Mouse (Mus musculus): Measurements from ENCODE around the gene Spi1. TPM values are rescaled to one million over a fixed set of nuclear protein-coding genes. Genes with fewer than 3 reads are reported as not detected.
"Not testable (repeated sequence)": the region's sequence is repeated elsewhere in the genome, so short reads cannot be mapped to it uniquely, and the experiment has no call there.

Spi1 gene
- polyA plus RNA-seq, 1 experiment from 2014 or later, result 3.6 TPM

DNA sequence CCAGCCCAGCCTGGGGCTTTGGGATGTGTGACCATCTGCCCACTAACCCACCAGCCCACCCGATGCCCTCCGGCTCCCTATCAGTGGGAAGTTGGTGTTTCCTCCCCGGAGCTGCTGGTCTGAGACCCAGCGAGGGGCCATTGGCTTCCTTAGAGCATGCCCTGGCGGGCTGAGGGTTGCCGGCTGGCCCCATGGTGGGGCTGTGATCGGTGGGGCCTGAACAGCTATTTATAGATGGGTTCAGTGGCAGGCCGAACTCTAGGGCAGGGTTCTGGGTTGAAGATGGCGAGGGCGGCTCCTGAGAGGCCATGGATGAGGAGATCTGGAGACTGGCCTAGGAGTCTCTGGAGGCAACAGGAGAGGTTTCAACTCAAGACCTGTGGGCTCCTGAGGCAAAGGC is 14.8 kb downstream of the Spi1 start:
- WGBS, result 47% methylated on average over 10 of the region's 10 CpGs
- H3K9ac ChIP-seq (ENCODE audit: low read length), result peak overlapping the region; percentile 5; the same call in 1 of the 2 replicates
- H3K36me3 ChIP-seq (ENCODE audit: control insufficient read depth, insufficient read depth), result no peaks in the 10 kb centered on the region
- no peak overlapping the region for H3K4me2 ChIP-seq (ENCODE audit: low read depth, low read length)
- no peak overlapping the region for H3K27ac ChIP-seq (ENCODE audit: low read length)
- no peaks in the 10 kb centered on the region for H3K27me3 ChIP-seq (ENCODE audit: control insufficient read depth, insufficient read depth, low read length)
- peak overlapping the region; percentile 2; the same call in 1 of the 2 replicates for H3K4me3 ChIP-seq (ENCODE audit: low read length)
- H3K9me3 ChIP-seq (replicated peaks; ENCODE audit: control insufficient read depth, low read length), result no peaks in the 10 kb centered on the region
- no peak for ATAC-seq (replicated peaks; ENCODE audit: extremely low read depth, insufficient read depth, low FRiP score)
- 0 out of 2 replicates have a peak, but pooled peaks cover 6% of the 10 kb centered on the region for H3K4me1 ChIP-seq (ENCODE audit: control insufficient read depth, insufficient read depth, low read length)

DNA sequence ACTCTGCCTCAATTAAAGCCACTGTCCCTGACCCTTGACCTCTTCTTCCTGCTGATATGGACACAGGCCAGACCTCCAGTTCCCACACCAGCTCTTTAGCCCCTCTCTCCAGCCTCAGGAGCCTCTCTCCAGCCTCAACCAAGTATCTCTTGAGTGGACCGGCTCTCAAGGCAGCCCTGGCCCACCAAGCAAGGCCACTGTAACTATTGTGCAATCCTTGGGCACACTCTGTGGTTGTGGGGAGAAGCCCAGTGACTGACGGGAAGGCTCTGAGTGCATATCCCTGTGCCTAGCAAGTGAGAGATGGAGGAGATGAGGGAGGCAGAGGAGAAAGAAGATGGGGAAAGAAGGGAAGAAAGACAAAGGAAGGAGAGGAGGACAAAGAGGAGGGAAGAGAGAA is 16.0 kb downstream of the Spi1 start:
- Histone ChIP-seq H3K36me3 (ENCODE audit: control insufficient read depth, insufficient read depth) (no peaks in the 10 kb centered on the region), H3K4me2 (ENCODE audit: low read depth, low read length) (no peak overlapping the region), H3K9me3 (replicated peaks; ENCODE audit: control insufficient read depth, low read length) (no peaks in the 10 kb centered on the region), H3K4me1 (ENCODE audit: control insufficient read depth, insufficient read depth, low read length) (0 out of 2 replicates have a peak, but pooled peaks cover 6% of the 10 kb centered on the region), H3K27ac (ENCODE audit: low read length) (no peak overlapping the region), H3K27me3 (ENCODE audit: control insufficient read depth, insufficient read depth, low read length) (no peaks in the 10 kb centered on the region), H3K4me3 (ENCODE audit: low read length) (no peak overlapping the region), H3K9ac (ENCODE audit: low read length) (no peak overlapping the region)
- ATAC-seq (replicated peaks; ENCODE audit: extremely low read depth, insufficient read depth, low FRiP score), result no peak
- WGBS, result 79% methylated on average over 2 of the region's 2 CpGs

DNA sequence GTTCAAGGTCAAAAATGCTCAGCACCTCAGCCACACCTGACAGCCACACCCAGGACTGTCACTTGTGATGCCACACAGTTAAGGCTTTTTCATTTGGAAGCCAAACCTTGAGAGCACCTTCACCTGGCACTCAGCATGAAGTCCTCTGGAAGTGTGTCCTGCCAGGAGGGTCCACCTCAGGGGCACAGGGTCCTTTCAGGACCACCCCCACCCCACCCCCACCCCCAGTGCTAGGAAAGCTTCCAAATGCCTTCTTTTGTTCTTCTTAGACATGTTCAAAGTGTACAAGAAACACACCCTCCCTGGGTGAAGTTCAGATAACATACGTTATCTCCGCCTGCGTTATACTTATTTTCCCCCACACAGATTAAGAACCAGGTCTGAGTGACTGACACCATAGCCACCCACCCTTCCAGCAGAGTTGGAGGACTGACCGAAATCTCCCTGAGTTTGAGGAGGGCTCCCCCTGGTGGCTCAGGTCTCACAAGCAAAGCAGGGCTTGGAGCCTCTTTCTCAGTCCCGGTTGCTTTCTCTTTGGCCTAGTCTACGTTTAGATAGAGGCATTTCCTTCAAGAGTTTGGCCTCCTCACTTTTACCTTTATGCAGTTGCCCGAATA is 19.0 kb downstream of the Spi1 start:
- no peak overlapping the region for H3K4me2 ChIP-seq (ENCODE audit: low read depth, low read length)
- no peaks in the 10 kb centered on the region for H3K36me3 ChIP-seq (ENCODE audit: control insufficient read depth, insufficient read depth)
- H3K27ac ChIP-seq (ENCODE audit: low read length), result no peak overlapping the region
- 0 out of 2 replicates have a peak, but pooled peaks cover 6% of the 10 kb centered on the region for H3K4me1 ChIP-seq (ENCODE audit: control insufficient read depth, insufficient read depth, low read length)
- ATAC-seq (replicated peaks; ENCODE audit: extremely low read depth, insufficient read depth, low FRiP score), result peak; percentile 80
- 4% methylated on average over 7 of the region's 7 CpGs for WGBS
- H3K4me3 ChIP-seq (ENCODE audit: low read length), result no peak overlapping the region
- H3K27me3 ChIP-seq (ENCODE audit: control insufficient read depth, insufficient read depth, low read length), result no peaks in the 10 kb centered on the region
- H3K9me3 ChIP-seq (replicated peaks; ENCODE audit: control insufficient read depth, low read length), result no peaks in the 10 kb centered on the region
- peak overlapping the region; percentile 30; the same call in 1 of the 2 replicates for H3K9ac ChIP-seq (ENCODE audit: low read length)

GRCm38 (mm10) chr2:91108156-91108555 is 26.0 kb downstream of the Spi1 start:
- Histone ChIP-seq H3K9ac (ENCODE audit: low read length) (no peak overlapping the region), H3K27me3 (ENCODE audit: control insufficient read depth, insufficient read depth, low read length) (no peaks in the 10 kb centered on the region), H3K36me3 (ENCODE audit: control insufficient read depth, insufficient read depth) (no peaks in the 10 kb centered on the region), H3K9me3 (replicated peaks; ENCODE audit: control insufficient read depth, low read length) (no peaks in the 10 kb centered on the region), H3K4me2 (ENCODE audit: low read depth, low read length) (no peak overlapping the region), H3K4me1 (ENCODE audit: control insufficient read depth, insufficient read depth, low read length) (peaks cover 9% of the 10 kb centered on the region; the same call in 1 of the 2 replicates), H3K27ac (ENCODE audit: low read length) (no peak overlapping the region), H3K4me3 (ENCODE audit: low read length) (no peak overlapping the region)
- no peak for ATAC-seq (replicated peaks; ENCODE audit: extremely low read depth, insufficient read depth, low FRiP score)
- 64% methylated on average over 3 of the region's 3 CpGs for WGBS

DNA sequence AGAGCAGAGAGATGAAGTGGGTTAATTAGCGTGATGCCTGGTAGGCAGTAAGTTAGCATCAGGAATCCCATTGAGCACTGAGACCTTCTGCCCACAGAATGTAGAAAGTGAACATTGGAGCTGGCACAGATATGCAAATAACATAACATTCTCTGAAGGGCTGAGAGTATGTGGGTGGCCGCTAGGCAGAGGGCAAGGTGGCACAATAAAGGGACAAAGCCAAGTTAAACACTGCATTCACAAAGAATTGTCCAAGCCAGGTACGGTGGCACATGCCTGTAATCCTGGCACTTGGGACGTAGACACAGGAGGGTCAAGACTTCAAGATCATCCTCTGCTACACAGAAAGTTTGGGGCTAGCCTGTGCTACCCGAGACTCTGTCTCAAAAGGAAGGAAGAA is 27.1 kb downstream of the Spi1 start:
- ATAC-seq (replicated peaks; ENCODE audit: extremely low read depth, insufficient read depth, low FRiP score), result no peak
- 87% methylated on average over 5 of the region's 5 CpGs for WGBS
- Histone ChIP-seq H3K9ac (ENCODE audit: low read length) (no peak overlapping the region), H3K4me1 (ENCODE audit: control insufficient read depth, insufficient read depth, low read length) (peaks cover 11% of the 10 kb centered on the region; the same call in 1 of the 2 replicates), H3K4me3 (ENCODE audit: low read length) (no peak overlapping the region), H3K27ac (ENCODE audit: low read length) (no peak overlapping the region), H3K4me2 (ENCODE audit: low read depth, low read length) (no peak overlapping the region), H3K9me3 (replicated peaks; ENCODE audit: control insufficient read depth, low read length) (no peaks in the 10 kb centered on the region), H3K27me3 (ENCODE audit: control insufficient read depth, insufficient read depth, low read length) (no peaks in the 10 kb centered on the region), H3K36me3 (ENCODE audit: control insufficient read depth, insufficient read depth) (no peaks in the 10 kb centered on the region)

DNA sequence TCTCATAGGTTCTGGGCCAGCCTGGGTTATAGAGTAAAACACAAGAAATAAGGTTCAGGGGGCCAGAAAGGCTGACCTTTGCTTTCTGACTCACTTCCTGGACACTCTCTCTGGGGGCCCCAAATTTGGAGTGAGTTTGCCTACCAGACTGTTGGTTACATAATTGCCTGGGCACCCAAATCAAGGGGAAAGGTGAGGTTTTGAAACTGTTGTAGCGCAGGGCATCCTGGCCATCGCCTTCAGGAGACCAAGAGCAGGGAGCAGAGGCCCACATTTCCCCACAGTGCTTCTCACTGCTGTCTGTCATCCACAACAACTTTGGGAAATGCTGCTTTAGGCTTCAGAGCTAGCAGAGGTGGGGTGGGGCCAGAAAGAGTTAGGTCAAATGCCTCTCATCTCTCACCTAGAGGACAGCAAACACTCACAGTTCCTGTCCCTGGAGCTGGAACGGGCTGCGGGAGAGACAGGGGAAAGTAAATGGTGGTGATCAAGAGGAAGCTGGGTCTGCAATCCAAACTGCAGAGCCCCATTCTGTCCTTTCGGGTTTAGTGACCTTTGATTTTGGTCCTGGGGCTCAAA is 27.7 kb downstream of the Spi1 start:
- no peak for ATAC-seq (replicated peaks; ENCODE audit: extremely low read depth, insufficient read depth, low FRiP score)
- peaks cover 11% of the 10 kb centered on the region; the same call in 1 of the 2 replicates for H3K4me1 ChIP-seq (ENCODE audit: control insufficient read depth, insufficient read depth, low read length)
- 78% methylated on average over 5 of the region's 5 CpGs for WGBS
- no peaks in the 10 kb centered on the region for H3K36me3 ChIP-seq (ENCODE audit: control insufficient read depth, insufficient read depth)
- no peak overlapping the region for H3K4me3 ChIP-seq (ENCODE audit: low read length)
- no peaks in the 10 kb centered on the region for H3K27me3 ChIP-seq (ENCODE audit: control insufficient read depth, insufficient read depth, low read length)
- no peak overlapping the region for H3K9ac ChIP-seq (ENCODE audit: low read length)
- no peak overlapping the region for H3K27ac ChIP-seq (ENCODE audit: low read length)
- no peaks in the 10 kb centered on the region for H3K9me3 ChIP-seq (replicated peaks; ENCODE audit: control insufficient read depth, low read length)
- no peak overlapping the region for H3K4me2 ChIP-seq (ENCODE audit: low read depth, low read length)

DNA sequence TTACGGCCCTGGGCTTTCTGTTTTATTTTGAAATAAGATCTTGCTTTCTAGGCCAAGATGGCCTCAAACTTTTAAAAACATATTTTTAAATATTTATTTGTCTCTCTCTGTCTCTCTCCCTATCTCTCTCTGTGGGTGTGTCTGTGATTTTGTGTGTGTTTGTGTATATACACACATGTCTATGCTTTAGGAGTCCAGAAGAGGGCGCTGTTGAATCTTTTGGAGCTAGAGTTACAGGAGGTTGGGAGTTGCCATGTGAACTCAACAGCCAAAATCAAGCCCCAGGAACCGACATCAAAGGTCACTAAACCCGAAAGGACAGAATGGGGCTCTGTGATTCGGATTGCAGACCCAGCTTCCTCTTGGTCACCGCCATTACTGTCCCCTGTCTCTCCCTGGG is 28.2 kb downstream of the Spi1 start:
- H3K9me3 ChIP-seq (replicated peaks; ENCODE audit: control insufficient read depth, low read length), result no peaks in the 10 kb centered on the region
- H3K36me3 ChIP-seq (ENCODE audit: control insufficient read depth, insufficient read depth), result no peaks in the 10 kb centered on the region
- 80% methylated on average over 6 of the region's 6 CpGs for WGBS
- no peaks in the 10 kb centered on the region for H3K27me3 ChIP-seq (ENCODE audit: control insufficient read depth, insufficient read depth, low read length)
- no peak overlapping the region for H3K9ac ChIP-seq (ENCODE audit: low read length)
- no peak overlapping the region for H3K27ac ChIP-seq (ENCODE audit: low read length)
- no peak for ATAC-seq (replicated peaks; ENCODE audit: extremely low read depth, insufficient read depth, low FRiP score)
- peaks cover 13% of the 10 kb centered on the region for H3K4me1 ChIP-seq (ENCODE audit: control insufficient read depth, insufficient read depth, low read length)
- no peak overlapping the region for H3K4me3 ChIP-seq (ENCODE audit: low read length)
- no peak overlapping the region for H3K4me2 ChIP-seq (ENCODE audit: low read depth, low read length)

DNA sequence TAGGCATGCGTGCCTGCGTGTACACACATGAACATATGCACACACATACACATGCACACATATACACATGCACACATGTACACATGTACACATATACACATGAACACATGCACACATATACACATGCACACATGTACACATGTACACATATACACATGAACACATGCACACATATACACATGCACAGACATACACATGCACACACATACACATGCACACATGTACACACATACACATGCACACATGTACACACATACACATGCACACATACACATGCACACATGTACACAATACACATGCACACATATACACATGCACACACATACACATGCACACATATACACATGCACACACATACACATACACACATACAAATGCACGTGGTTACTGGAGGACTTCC is 29.6 kb downstream of the Spi1 start:
- H3K4me2 ChIP-seq (ENCODE audit: low read depth, low read length); H3K36me3 ChIP-seq (ENCODE audit: control insufficient read depth, insufficient read depth); H3K4me3 ChIP-seq (ENCODE audit: low read length); ATAC-seq (replicated peaks; ENCODE audit: extremely low read depth, insufficient read depth, low FRiP score); H3K9ac ChIP-seq (ENCODE audit: low read length); H3K9me3 ChIP-seq (replicated peaks; ENCODE audit: control insufficient read depth, low read length); H3K27ac ChIP-seq (ENCODE audit: low read length); H3K27me3 ChIP-seq (ENCODE audit: control insufficient read depth, insufficient read depth, low read length): not testable (repeated sequence)
- peaks cover 22% of the 10 kb centered on the region for H3K4me1 ChIP-seq (ENCODE audit: control insufficient read depth, insufficient read depth, low read length)
- WGBS, result 90% methylated on average over 3 of the region's 3 CpGs

DNA sequence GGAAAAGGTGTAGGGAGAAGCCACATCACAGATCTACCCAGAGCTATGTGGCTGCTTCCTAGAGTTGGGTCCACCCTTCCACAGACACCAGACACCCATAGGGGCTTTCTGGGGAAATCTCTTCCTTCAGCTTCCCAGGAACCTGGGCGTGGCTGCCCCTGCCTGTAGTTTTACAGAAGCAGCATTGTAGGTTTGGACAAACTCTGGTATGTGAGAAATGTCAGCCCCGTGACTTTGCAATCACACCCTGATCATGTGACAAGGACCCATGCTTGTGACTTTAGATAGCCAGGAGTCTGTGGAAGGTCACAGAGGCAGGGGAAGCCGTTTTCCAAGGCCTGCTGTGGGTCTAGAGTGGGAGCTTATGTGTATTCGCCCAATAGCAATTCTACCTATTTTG is 30.3 kb downstream of the Spi1 start:
- H3K27ac ChIP-seq (ENCODE audit: low read length), result peak overlapping the region; percentile 70
- H3K4me2 ChIP-seq (ENCODE audit: low read depth, low read length), result no peak overlapping the region
- 34% methylated on average over 4 of the region's 4 CpGs for WGBS

More for the DNA sequence above, 30.3 kb downstream of the Spi1 start:
- Histone ChIP-seq H3K9me3 (replicated peaks; ENCODE audit: control insufficient read depth, low read length) (no peaks in the 10 kb centered on the region), H3K9ac (ENCODE audit: low read length) (no peak overlapping the region; the same call in 1 of the 2 replicates), H3K27me3 (ENCODE audit: control insufficient read depth, insufficient read depth, low read length) (no peaks in the 10 kb centered on the region), H3K36me3 (ENCODE audit: control insufficient read depth, insufficient read depth) (no peaks in the 10 kb centered on the region), H3K4me1 (ENCODE audit: control insufficient read depth, insufficient read depth, low read length) (peaks cover 22% of the 10 kb centered on the region), H3K4me3 (ENCODE audit: low read length) (no peak overlapping the region)
- ATAC-seq (replicated peaks; ENCODE audit: extremely low read depth, insufficient read depth, low FRiP score), result no peak

Measured in heart, embryonic 16.5 days (tissue).